Mouse (Mus musculus): Measurements from ENCODE around the gene Dync1li2. TPM values are rescaled to one million over a fixed set of nuclear protein-coding genes. Genes with fewer than 3 reads are reported as not detected.
A peak's percentile ranks its signal among the peaks of the same experiment; 100 is the strongest.

Gene Dync1li2
- total and polyA plus RNA-seq, 2 experiments = 6.3 to 15.4 TPM

- Histone ChIP-seq H3K79me2 (ENCODE audit: control insufficient read depth, insufficient read depth, low read length) (no peaks in the 10 kb centered on the region), H3K27ac (replicated peaks; ENCODE audit: insufficient read depth, low read depth, low read length) (no peak overlapping the region), H3K9ac (ENCODE audit: low read depth, low read length) (no peak overlapping the region), H3K4me3 (ENCODE audit: insufficient read depth, low read depth, low read length) (no peak overlapping the region), H3K4me1 (ENCODE audit: control insufficient read depth, insufficient read depth, low read length) (no peaks in the 10 kb centered on the region), H3K36me3 (ENCODE audit: control insufficient read depth, insufficient read depth, low read length) (no peaks in the 10 kb centered on the region), H3K27me3 (ENCODE audit: control insufficient read depth, insufficient read depth, low read length) (no peaks in the 10 kb centered on the region)
- WGBS = 85% methylated on average over 3 of the region's 3 CpGs
- DNase-seq (ENCODE audit: extremely low read depth, low read depth, low spot score) = no peak
- TF ChIP-seq POLR2A (IDR thresholded peaks at IDR 0.05; ENCODE audit: extremely low read depth, insufficient read depth, low read length) (no peak), CTCF (IDR thresholded peaks at IDR 0.05; ENCODE audit: low read depth, low read length) (no peak)
Measured at GRCm38 (mm10) chr8:104448796-104449195, 5.9 kb upstream of the Dync1li2 start.

- Histone ChIP-seq H3K27me3 (ENCODE audit: control insufficient read depth, insufficient read depth, low read length) (no peaks in the 10 kb centered on the region), H3K4me3 (ENCODE audit: insufficient read depth, low read depth, low read length) (no peak overlapping the region), H3K4me1 (ENCODE audit: control insufficient read depth, insufficient read depth, low read length) (peaks cover 9% of the 10 kb centered on the region), H3K27ac (replicated peaks; ENCODE audit: insufficient read depth, low read depth, low read length) (no peak overlapping the region), H3K36me3 (ENCODE audit: control insufficient read depth, insufficient read depth, low read length) (no peaks in the 10 kb centered on the region), H3K79me2 (ENCODE audit: control insufficient read depth, insufficient read depth, low read length) (peaks cover 14% of the 10 kb centered on the region; the same call in 1 of the 2 replicates), H3K9ac (ENCODE audit: low read depth, low read length) (no peak overlapping the region)
- 82% methylated on average over 3 of the region's 3 CpGs for WGBS
- no peak for DNase-seq (ENCODE audit: extremely low read depth, low read depth, low spot score)
- TF ChIP-seq POLR2A (IDR thresholded peaks at IDR 0.05; ENCODE audit: extremely low read depth, insufficient read depth, low read length) = no peak
- TF ChIP-seq CTCF (IDR thresholded peaks at IDR 0.05; ENCODE audit: low read depth, low read length) = no peak
Measured at GRCm38 (mm10) chr8:104446016-104446415, 3.2 kb upstream of the Dync1li2 start.

GRCm38 (mm10) chr8:104445248-104445647, 2.4 kb upstream of the Dync1li2 start:
- no peak for TF ChIP-seq CTCF (IDR thresholded peaks at IDR 0.05; ENCODE audit: low read depth, low read length)
- no peak for TF ChIP-seq POLR2A (IDR thresholded peaks at IDR 0.05; ENCODE audit: extremely low read depth, insufficient read depth, low read length)
- Histone ChIP-seq H3K4me3 (ENCODE audit: insufficient read depth, low read depth, low read length) (no peak overlapping the region), H3K79me2 (ENCODE audit: control insufficient read depth, insufficient read depth, low read length) (peaks cover 15% of the 10 kb centered on the region; the same call in 1 of the 2 replicates), H3K36me3 (ENCODE audit: control insufficient read depth, insufficient read depth, low read length) (no peaks in the 10 kb centered on the region), H3K27me3 (ENCODE audit: control insufficient read depth, insufficient read depth, low read length) (no peaks in the 10 kb centered on the region), H3K4me1 (ENCODE audit: control insufficient read depth, insufficient read depth, low read length) (peaks cover 9% of the 10 kb centered on the region), H3K27ac (replicated peaks; ENCODE audit: insufficient read depth, low read depth, low read length) (no peak overlapping the region), H3K9ac (ENCODE audit: low read depth, low read length) (no peak overlapping the region)
- 77% methylated on average over 6 of the region's 6 CpGs for WGBS
- DNase-seq (ENCODE audit: extremely low read depth, low read depth, low spot score) = no peak

- H3K9ac ChIP-seq (ENCODE audit: low read depth, low read length) = no peak overlapping the region
- WGBS = 60% methylated on average over 7 of the region's 7 CpGs
- TF ChIP-seq POLR2A (IDR thresholded peaks at IDR 0.05; ENCODE audit: extremely low read depth, insufficient read depth, low read length) (no peak), CTCF (IDR thresholded peaks at IDR 0.05; ENCODE audit: low read depth, low read length) (no peak)
- H3K4me1 ChIP-seq (ENCODE audit: control insufficient read depth, insufficient read depth, low read length) = peaks cover 9% of the 10 kb centered on the region
- H3K27me3 ChIP-seq (ENCODE audit: control insufficient read depth, insufficient read depth, low read length) = no peaks in the 10 kb centered on the region
- no peak for DNase-seq (ENCODE audit: extremely low read depth, low read depth, low spot score)
- H3K36me3 ChIP-seq (ENCODE audit: control insufficient read depth, insufficient read depth, low read length) = peaks cover 11% of the 10 kb centered on the region; the same call in 1 of the 2 replicates
- no peak overlapping the region; the same call in 1 of the 2 replicates for H3K4me3 ChIP-seq (ENCODE audit: insufficient read depth, low read depth, low read length)
- H3K27ac ChIP-seq (replicated peaks; ENCODE audit: insufficient read depth, low read depth, low read length) = no peak overlapping the region
- peaks cover 15% of the 10 kb centered on the region; the same call in 1 of the 2 replicates for H3K79me2 ChIP-seq (ENCODE audit: control insufficient read depth, insufficient read depth, low read length)
Measured at GRCm38 (mm10) chr8:104443125-104443679, 355 bp upstream of the Dync1li2 start.

- no peak overlapping the region; the same call in 1 of the 2 replicates for H3K9ac ChIP-seq (ENCODE audit: low read depth, low read length)
- no peak for DNase-seq (ENCODE audit: extremely low read depth, low read depth, low spot score)
- no peaks in the 10 kb centered on the region for H3K27me3 ChIP-seq (ENCODE audit: control insufficient read depth, insufficient read depth, low read length)
- H3K36me3 ChIP-seq (ENCODE audit: control insufficient read depth, insufficient read depth, low read length) = peaks cover 19% of the 10 kb centered on the region
- peaks cover 11% of the 10 kb centered on the region for H3K4me1 ChIP-seq (ENCODE audit: control insufficient read depth, insufficient read depth, low read length)
- TF ChIP-seq POLR2A (IDR thresholded peaks at IDR 0.05; ENCODE audit: extremely low read depth, insufficient read depth, low read length) = no peak
- TF ChIP-seq CTCF (IDR thresholded peaks at IDR 0.05; ENCODE audit: low read depth, low read length) = no peak
- 56% methylated on average over 7 of the region's 7 CpGs for WGBS
- peak overlapping the region; percentile 89 for H3K4me3 ChIP-seq (ENCODE audit: insufficient read depth, low read depth, low read length)
- H3K79me2 ChIP-seq (ENCODE audit: control insufficient read depth, insufficient read depth, low read length) = peaks cover 15% of the 10 kb centered on the region; the same call in 1 of the 2 replicates
- no peak overlapping the region for H3K27ac ChIP-seq (replicated peaks; ENCODE audit: insufficient read depth, low read depth, low read length)
Measured at GRCm38 (mm10) chr8:104441613-104442012, 1.2 kb downstream of the Dync1li2 start.

GRCm38 (mm10) chr8:104439461-104439860, 3.4 kb downstream of the Dync1li2 start:
- H3K4me3 ChIP-seq (ENCODE audit: insufficient read depth, low read depth, low read length) = no peak overlapping the region
- 94% methylated on average over 8 of the region's 8 CpGs for WGBS
- H3K79me2 ChIP-seq (ENCODE audit: control insufficient read depth, insufficient read depth, low read length) = peaks cover 17% of the 10 kb centered on the region; the same call in 1 of the 2 replicates
- DNase-seq (ENCODE audit: extremely low read depth, low read depth, low spot score) = no peak
- H3K27me3 ChIP-seq (ENCODE audit: control insufficient read depth, insufficient read depth, low read length) = no peaks in the 10 kb centered on the region
- H3K4me1 ChIP-seq (ENCODE audit: control insufficient read depth, insufficient read depth, low read length) = peaks cover 13% of the 10 kb centered on the region
- peaks cover 26% of the 10 kb centered on the region for H3K36me3 ChIP-seq (ENCODE audit: control insufficient read depth, insufficient read depth, low read length)
- TF ChIP-seq CTCF (IDR thresholded peaks at IDR 0.05; ENCODE audit: low read depth, low read length) = no peak
- no peak for TF ChIP-seq POLR2A (IDR thresholded peaks at IDR 0.05; ENCODE audit: extremely low read depth, insufficient read depth, low read length)
- H3K9ac ChIP-seq (ENCODE audit: low read depth, low read length) = no peak overlapping the region
- no peak overlapping the region for H3K27ac ChIP-seq (replicated peaks; ENCODE audit: insufficient read depth, low read depth, low read length)
